Mouse (Mus musculus) lung, postnatal 0 days (tissue): Measurements from ENCODE around the gene Tcap. TPM values are rescaled to one million over a fixed set of nuclear protein-coding genes. Genes with fewer than 3 reads are reported as not detected.

Experiments
- ATAC-seq: fragments of 200-750 bp; cut with Nextera tagmentation; 2 replicates; pipeline ENCODE4 v1.8.0; 2017; ENCODE audit warnings: moderate library complexity
- DNase-seq: peaks from one replicate; pipeline ENCODE4 v3.0.0-alpha.2; 2016; ENCODE audit warnings: low spot score
- H3K27ac ChIP-seq: fragments of 300-500 bp; sonication (generic); 2 replicates; pipeline ENCODE4 v1.5.1; 2014; ENCODE audit warnings: antibody characterized with exemption, mild to moderate bottlenecking, low read length, mixed read lengths
- H3K27me3 ChIP-seq: fragments of 300-500 bp; sonication (generic); replicated peaks from 2 replicates; pipeline ENCODE4 v1.6.1; 2014; ENCODE audit warnings: low read length, mixed read lengths; ENCODE audit not compliant: insufficient read depth
- H3K36me3 ChIP-seq: fragments of 300-500 bp; sonication (generic); 2 replicates; pipeline ENCODE4 v1.6.1; 2014; ENCODE audit warnings: low read length, mixed read lengths; ENCODE audit not compliant: insufficient read depth
- H3K4me1 ChIP-seq: fragments of 300-500 bp; sonication (generic); 2 replicates; pipeline ENCODE4 v1.6.1; 2014; ENCODE audit warnings: antibody characterized with exemption, low read depth, low read length, mixed read lengths; ENCODE audit not compliant: insufficient read depth
- H3K4me2 ChIP-seq: fragments of 300-500 bp; sonication (generic); replicated peaks from 2 replicates; pipeline ENCODE4 v1.6.1; 2014; ENCODE audit warnings: low read depth, mild to moderate bottlenecking, low read length, moderate library complexity, mixed read lengths
- H3K4me3 ChIP-seq: fragments of 300-500 bp; sonication (generic); 2 replicates; pipeline ENCODE4 v1.5.1; 2014; ENCODE audit warnings: low read depth, low read length
- H3K9ac ChIP-seq: fragments of 300-500 bp; sonication (generic); replicated peaks from 2 replicates; pipeline ENCODE4 v1.6.1; 2014; ENCODE audit warnings: low read depth, mild to moderate bottlenecking
- H3K9me3 ChIP-seq: fragments of 300-500 bp; sonication (generic); 2 replicates; pipeline ENCODE4 v1.6.1; 2016; ENCODE audit warnings: low read length, mixed read lengths
- CTCF ChIP-seq: IDR thresholded peaks from 2 replicates; pipeline ENCODE4 v1.5.1; 2016; ENCODE audit warnings: antibody characterized with exemption, mild to moderate bottlenecking
- EP300 ChIP-seq: IDR thresholded peaks from 2 replicates; pipeline ENCODE4 v1.6.1; 2016; ENCODE audit warnings: antibody characterized with exemption, mild to moderate bottlenecking, control low read depth
- WGBS: fragments of 180-500 bp; shearing (Covaris S2); extraction: QIAGEN DNeasy Blood & Tissue Kit; methylation state at CpG from one replicate; pipeline ENCODE4 v1.1.7; 2014; 5-methylcytosine and 5-hydroxymethylcytosine counted together
- polyA plus RNA-seq: library from polyadenylated mRNA; unstranded; fragments of >200 nt; fragmentation: Nextera tagmentation; extraction: Ambion mirVana; gene quantifications from 2 replicates; pipeline ENCODE4 v1.2.1, GENCODE M21; 2015

The Tcap gene
- polyA plus RNA-seq, 1 experiment from 2014 or later = 5.8 TPM

DNA sequence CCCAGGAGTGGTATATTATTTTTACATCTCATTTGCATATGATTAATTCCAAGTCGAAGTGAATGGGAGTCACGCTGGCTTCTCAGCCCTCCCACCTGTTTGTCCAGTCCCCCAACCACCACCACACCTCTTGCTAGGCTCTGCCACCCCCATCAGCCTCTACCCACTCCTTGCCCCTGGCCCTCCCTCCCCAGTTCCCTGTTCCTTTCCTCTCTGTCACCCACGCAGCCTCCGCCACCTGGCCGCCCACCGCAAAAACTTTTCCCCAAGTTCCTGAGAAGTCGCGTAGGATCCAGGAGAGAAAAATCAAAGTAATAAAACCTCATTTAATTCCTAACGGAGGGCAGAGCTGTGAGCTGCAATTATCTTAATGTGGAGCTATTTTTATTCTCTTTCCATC is 37.4 kb upstream of the Tcap start:
- Histone ChIP-seq H3K9ac (no peak overlapping the region), H3K36me3 (no peaks in the 10 kb centered on the region), H3K27ac (no peak overlapping the region), H3K9me3 (no peaks in the 10 kb centered on the region), H3K4me3 (no peak overlapping the region), H3K27me3 (peaks cover 17% of the 10 kb centered on the region), H3K4me2 (no peak overlapping the region), H3K4me1 (peaks cover 5% of the 10 kb centered on the region; the same call in 1 of the 2 replicates)
- TF ChIP-seq EP300 (no peak), CTCF (no peak)
- no peak for DNase-seq
- WGBS = 15% methylated on average over 9 of the region's 9 CpGs
- no peak for ATAC-seq

DNA sequence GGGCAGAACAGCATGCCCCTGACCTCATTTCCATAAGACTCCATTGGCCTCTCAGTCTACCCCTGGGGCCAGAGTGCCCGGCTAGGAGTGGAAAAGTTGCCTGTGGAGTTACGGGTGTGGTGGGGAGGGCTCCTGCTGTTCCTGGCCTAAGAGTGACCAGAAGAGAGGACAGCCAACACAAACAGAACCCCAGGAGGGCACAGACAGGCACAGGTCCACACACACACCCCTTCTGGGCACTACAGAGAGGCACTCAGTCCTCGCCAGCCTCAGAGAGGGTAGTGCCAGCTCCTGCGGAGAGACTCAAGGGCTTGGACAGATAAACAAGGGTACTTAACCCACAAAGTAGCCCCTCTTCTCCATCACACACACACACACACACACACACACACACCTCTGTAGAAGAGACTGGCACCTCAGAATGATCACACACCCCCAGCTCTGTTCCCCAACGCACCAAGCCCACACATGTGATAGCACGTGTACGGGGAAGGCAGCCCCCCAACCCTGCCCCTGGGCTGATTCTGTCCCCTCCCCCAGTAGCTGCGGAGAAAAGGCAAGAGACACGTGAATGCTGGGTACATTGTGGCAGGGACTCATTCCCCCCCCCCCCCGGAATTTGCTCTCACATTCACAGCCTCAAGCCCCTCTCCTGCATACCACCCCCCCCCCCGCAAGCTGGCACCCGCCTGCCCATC is 36.1 kb upstream of the Tcap start:
- WGBS = 2% methylated on average over 9 of the region's 12 CpGs
- ATAC-seq (peak; percentile 46), DNase-seq (no peak)
- Histone ChIP-seq H3K27ac (no peak overlapping the region), H3K36me3 (no peaks in the 10 kb centered on the region), H3K9me3 (no peaks in the 10 kb centered on the region), H3K4me2 (peak overlapping the region; percentile 86; the same call in 1 of the 2 replicates), H3K9ac (no peak overlapping the region), H3K4me3 (no peak overlapping the region), H3K27me3 (peaks cover 12% of the 10 kb centered on the region), H3K4me1 (peaks cover 5% of the 10 kb centered on the region; the same call in 1 of the 2 replicates)
- TF ChIP-seq CTCF = no peak
- no peak for TF ChIP-seq EP300

DNA sequence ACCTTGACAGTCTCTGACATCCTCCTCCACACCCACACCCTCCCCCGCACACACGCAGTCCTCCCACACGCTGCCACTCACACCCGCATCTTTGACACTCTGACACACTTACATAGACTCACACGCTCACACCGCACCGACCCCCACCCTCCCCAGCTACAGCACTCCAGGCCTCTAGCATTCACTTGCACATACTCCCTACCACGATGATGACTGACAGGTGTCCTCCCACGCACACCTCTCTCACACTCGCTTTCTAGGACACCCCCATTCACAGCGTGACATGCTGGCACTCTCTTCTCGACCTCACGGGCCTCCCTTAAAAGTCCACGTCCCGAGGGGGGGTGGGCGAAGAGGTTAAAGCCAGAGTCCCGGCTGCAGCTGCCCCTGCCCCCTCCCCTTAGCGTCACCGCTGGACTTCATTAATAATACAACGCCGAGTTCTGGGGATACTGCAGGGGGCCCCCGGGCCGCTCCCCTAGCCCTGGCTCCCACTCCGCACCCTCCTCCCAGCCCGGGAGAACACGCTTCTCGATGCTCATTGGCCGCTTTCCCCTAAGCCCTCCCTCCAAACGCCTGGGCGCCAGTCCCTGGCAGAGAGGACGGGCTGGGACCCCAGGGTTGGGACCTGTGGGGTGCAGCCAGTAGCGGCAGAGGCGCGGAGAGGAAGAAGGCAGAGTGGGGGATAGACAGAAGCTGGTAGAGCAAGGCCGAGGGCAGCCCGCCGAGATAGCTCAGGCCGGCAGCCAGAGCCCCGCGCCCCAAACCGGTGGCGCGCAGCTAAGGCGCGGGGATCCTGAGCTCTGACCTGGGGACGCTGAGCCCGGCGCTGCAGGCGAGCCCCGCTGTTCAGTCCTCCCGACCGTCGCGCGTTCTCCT is 35.3 kb upstream of the Tcap start, which contains the start of gene Ppp1r1b:
Gene Ppp1r1b, plus strand, starts transcription at position 322 of the 879 bp plus-strand sequence.
- Histone ChIP-seq H3K9me3 (no peaks in the 10 kb centered on the region), H3K4me3 (peak within 1 kb of the TSS; percentile 50), H3K27me3 (peaks cover 12% of the 10 kb centered on the region), H3K9ac (no peak within 1 kb of the TSS; the same call in 1 of the 2 replicates), H3K27ac (no peak within 1 kb of the TSS), H3K4me2 (peak within 1 kb of the TSS; percentile 86), H3K4me1 (peaks cover 5% of the 10 kb centered on the region; the same call in 1 of the 2 replicates), H3K36me3 (no peaks in the 10 kb centered on the region)
- DNase-seq (peak; percentile 31), ATAC-seq (peak; percentile 18)
- no peak for TF ChIP-seq EP300
- no peak for TF ChIP-seq CTCF
- under 1% methylated on average over 50 of the region's 55 CpGs for WGBS

DNA sequence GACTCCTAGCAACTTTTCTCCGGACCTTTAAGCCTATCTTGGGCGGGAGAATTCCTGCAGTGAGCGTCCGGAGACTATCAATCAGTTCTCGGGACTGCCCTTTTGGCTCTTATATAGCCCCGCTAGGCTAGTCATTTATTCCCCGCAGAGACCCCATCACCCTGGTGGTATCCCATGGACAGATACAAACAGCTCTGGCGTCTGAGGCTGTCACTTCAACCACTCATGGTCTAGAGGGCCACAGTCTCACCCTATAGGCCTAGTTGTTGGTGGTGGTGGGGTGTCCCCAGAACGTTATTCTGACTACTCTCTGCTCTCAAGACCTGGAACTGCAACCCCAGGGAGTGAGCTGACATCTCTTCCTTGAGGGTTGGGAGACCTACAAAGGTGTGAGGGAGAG is 34.3 kb upstream of the Tcap start:
- Histone ChIP-seq H3K4me1 (peaks cover 5% of the 10 kb centered on the region; the same call in 1 of the 2 replicates), H3K36me3 (no peaks in the 10 kb centered on the region), H3K4me3 (peak overlapping the region; percentile 50; the same call in 1 of the 2 replicates), H3K9me3 (no peaks in the 10 kb centered on the region), H3K9ac (no peak overlapping the region), H3K27me3 (peaks cover 12% of the 10 kb centered on the region), H3K4me2 (peak overlapping the region; percentile 86; the same call in 1 of the 2 replicates), H3K27ac (no peak overlapping the region)
- DNase-seq (no peak), ATAC-seq (no peak)
- 5% methylated on average over 9 of the region's 9 CpGs for WGBS
- no peak for TF ChIP-seq CTCF

DNA sequence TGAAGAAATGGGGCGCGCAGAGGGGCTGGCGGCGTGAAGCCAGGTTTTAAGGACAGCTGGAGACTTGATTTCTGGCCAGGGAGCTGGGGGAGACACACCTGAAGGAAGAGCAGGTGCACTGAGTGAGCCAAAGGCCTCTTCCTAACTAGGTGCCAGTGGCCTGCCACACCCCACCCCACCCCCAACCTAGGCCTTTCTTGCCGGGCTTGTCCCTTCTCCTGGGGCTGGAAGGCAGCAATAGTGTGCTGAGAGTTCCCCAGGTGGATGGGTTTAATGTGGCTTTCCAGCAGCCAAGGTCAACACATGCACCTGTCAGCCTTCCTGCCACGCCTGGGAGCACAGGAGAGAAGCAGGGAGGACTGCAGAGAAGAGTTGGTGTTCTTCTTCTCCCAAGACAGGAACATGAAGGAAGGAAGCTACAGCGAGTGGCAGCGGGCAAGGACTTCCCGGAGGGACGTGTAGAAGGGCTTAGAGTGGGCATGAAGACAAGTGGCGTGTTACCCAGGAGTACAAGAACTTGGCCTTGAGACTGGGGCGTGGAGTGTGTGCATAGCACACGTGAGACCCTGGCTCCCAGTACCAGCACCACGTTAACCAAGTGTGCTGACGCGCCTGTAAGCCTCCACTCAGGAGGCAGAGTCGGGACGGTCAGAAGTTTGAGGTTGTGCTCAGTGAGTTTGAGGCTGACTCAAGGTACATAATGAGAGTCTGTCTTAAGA is 31.2 kb upstream of the Tcap start:
- DNase-seq (peak; percentile 67), ATAC-seq (peak; percentile 54)
- 54% methylated on average over 18 of the region's 18 CpGs for WGBS
- TF ChIP-seq CTCF (no peak), EP300 (no peak)
- Histone ChIP-seq H3K27ac (0 out of 2 replicates have a peak overlapping the region, but pooled peaks have one; percentile 0), H3K4me3 (no peak overlapping the region), H3K4me2 (no peak overlapping the region), H3K27me3 (peaks cover 12% of the 10 kb centered on the region; the same call in 1 of the 2 replicates), H3K9me3 (no peaks in the 10 kb centered on the region), H3K9ac (no peak overlapping the region), H3K36me3 (no peaks in the 10 kb centered on the region), H3K4me1 (peaks cover 16% of the 10 kb centered on the region)
